Mouse (Mus musculus) neural tube, embryonic 11.5 days (tissue): ENCODE results near the gene Ppp6r2. TPM values are rescaled to one million over a fixed set of nuclear protein-coding genes. Genes with fewer than 3 reads are reported as not detected.

Experiments
- ATAC-seq: fragments of 200-750 bp; cut with Nextera tagmentation; 2 replicates; pipeline ENCODE4 v1.8.0; 2017; ENCODE audit warnings: moderate number of reproducible peaks, mild to moderate bottlenecking, moderate TSS enrichment, moderate library complexity; ENCODE audit not compliant: insufficient read depth, low FRiP score, low TSS enrichment
- DNase-seq: peaks from one replicate; pipeline ENCODE4 v3.0.0-alpha.2; 2015; ENCODE audit warnings: low spot score
- H3K27ac ChIP-seq: fragments of 300-500 bp; sonication (generic); 2 replicates; pipeline ENCODE4 v1.5.1; 2014; ENCODE audit warnings: low read depth, mild to moderate bottlenecking, low read length
- H3K27me3 ChIP-seq: fragments of 300-500 bp; sonication (generic); 2 replicates; pipeline ENCODE4 v1.6.1; 2014; ENCODE audit warnings: mild to moderate bottlenecking, low read length, mixed read lengths; ENCODE audit not compliant: control insufficient read depth, insufficient read depth
- H3K36me3 ChIP-seq: fragments of 300-500 bp; sonication (generic); 2 replicates; pipeline ENCODE4 v1.6.1; 2014; ENCODE audit warnings: mild to moderate bottlenecking, low read length, moderate library complexity, mixed read lengths; ENCODE audit not compliant: control insufficient read depth, insufficient read depth
- H3K4me1 ChIP-seq: fragments of 300-500 bp; sonication (generic); 2 replicates; pipeline ENCODE4 v1.6.1; 2014; ENCODE audit warnings: low read length, mixed read lengths; ENCODE audit not compliant: control insufficient read depth, insufficient read depth
- H3K4me2 ChIP-seq: fragments of 300-500 bp; sonication (generic); 2 replicates; pipeline ENCODE4 v1.6.1; 2014; ENCODE audit warnings: low read depth, mild to moderate bottlenecking, moderate library complexity
- H3K4me3 ChIP-seq: fragments of 300-500 bp; sonication (generic); 2 replicates; pipeline ENCODE4 v1.5.1; 2014; ENCODE audit warnings: low read depth, low read length
- H3K9ac ChIP-seq: fragments of 300-500 bp; sonication (generic); 2 replicates; pipeline ENCODE4 v1.6.1; 2014; ENCODE audit warnings: mild to moderate bottlenecking, low read length
- H3K9me3 ChIP-seq: fragments of 300-500 bp; sonication (generic); 2 replicates; pipeline ENCODE4 v1.6.1; 2016; ENCODE audit warnings: low read length; ENCODE audit not compliant: control insufficient read depth
- WGBS: fragments of 180-500 bp; shearing (Covaris S2); extraction: QIAGEN DNeasy Blood & Tissue Kit; methylation state at CpG from one replicate; pipeline ENCODE4 v1.1.7; 2014; 5-methylcytosine and 5-hydroxymethylcytosine counted together
- polyA plus RNA-seq: library from polyadenylated mRNA; unstranded; fragments of >200 nt; fragmentation: Nextera tagmentation; extraction: Ambion mirVana; gene quantifications from 2 replicates; pipeline ENCODE4 v1.2.1, GENCODE M21; 2014

Ppp6r2 gene
- polyA plus RNA-seq, 1 experiment from 2014 or later: 47.1 TPM

DNA sequence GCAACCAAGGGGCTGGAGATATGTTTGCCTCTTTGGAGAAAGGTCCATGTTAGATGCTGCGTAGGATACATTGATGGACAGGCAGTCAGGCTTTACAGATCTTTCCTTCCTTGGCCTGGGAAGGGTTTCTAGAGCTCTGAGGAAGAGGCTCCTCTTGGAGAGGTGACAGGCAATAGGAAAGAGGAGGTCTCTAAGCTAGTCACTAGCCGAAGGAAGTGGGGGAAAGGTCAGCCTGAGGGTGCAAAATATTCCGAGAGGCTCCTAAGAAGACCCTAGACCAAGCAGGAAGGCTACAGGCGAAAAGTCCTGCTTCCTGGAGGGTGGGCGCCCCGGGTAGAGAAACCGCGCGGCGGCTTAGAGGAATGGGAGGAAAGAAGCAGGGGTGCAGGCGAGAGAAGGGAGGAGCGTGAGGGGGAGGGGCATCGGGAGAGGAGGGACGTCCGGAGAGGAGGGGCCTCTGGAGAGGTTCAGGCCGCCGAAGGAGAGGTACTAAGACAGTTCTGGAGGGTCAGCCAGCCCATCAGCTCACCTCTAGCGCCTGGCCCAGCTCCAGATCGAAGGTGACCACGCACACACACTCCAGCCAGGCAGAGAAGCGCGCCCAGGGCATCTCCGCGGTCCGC, 15.6 kb upstream of the Ppp6r2 start:
- under 1% methylated on average over 25 of the region's 25 CpGs for WGBS
- no peaks in the 10 kb centered on the region for H3K9me3 ChIP-seq
- peak; percentile 89 for ATAC-seq
- H3K4me2 ChIP-seq: peak overlapping the region; percentile 51
- peaks cover 6% of the 10 kb centered on the region for H3K4me1 ChIP-seq
- H3K9ac ChIP-seq: peak overlapping the region; percentile 94
- H3K27ac ChIP-seq: peak overlapping the region; percentile 94
- H3K36me3 ChIP-seq: no peaks in the 10 kb centered on the region
- H3K4me3 ChIP-seq: peak overlapping the region; percentile 86
- peak; percentile 87 for DNase-seq
- H3K27me3 ChIP-seq: no peaks in the 10 kb centered on the region

DNA sequence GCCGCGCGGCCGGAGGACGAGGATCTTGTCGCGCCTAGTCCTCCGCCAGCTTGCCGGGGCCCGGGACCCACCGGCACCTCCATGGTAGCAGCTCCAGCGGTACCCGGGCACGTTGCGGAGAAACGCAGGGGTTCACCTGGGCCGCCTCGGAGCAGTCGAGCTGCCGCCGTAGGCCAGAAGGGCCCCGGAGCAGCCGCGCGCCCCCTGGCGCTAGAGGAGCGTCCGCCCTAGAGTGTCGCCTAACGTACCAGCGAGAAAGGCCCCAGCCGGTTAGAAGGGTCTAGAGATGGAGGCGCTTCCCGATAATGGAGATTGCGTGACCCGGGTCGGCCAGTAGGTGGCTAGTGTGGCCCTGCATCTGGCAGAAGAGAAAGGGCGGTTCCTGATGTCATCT, 15.0 kb upstream of the Ppp6r2 start, which contains the start of gene Dennd6b:
Dennd6b (minus strand) TSS at position 184 of the 394 bp plus-strand sequence.
- Histone ChIP-seq H3K4me1 (peaks cover 6% of the 10 kb centered on the region), H3K9ac (peak within 1 kb of the TSS; percentile 94), H3K4me3 (peak within 1 kb of the TSS; percentile 86), H3K9me3 (no peaks in the 10 kb centered on the region), H3K27me3 (no peaks in the 10 kb centered on the region), H3K4me2 (peak within 1 kb of the TSS; percentile 51), H3K36me3 (no peaks in the 10 kb centered on the region), H3K27ac (peak within 1 kb of the TSS; percentile 94)
- ATAC-seq (peak; percentile 96), DNase-seq (peak; percentile 97)
- WGBS: 0% methylated on average over 38 of the region's 38 CpGs

DNA sequence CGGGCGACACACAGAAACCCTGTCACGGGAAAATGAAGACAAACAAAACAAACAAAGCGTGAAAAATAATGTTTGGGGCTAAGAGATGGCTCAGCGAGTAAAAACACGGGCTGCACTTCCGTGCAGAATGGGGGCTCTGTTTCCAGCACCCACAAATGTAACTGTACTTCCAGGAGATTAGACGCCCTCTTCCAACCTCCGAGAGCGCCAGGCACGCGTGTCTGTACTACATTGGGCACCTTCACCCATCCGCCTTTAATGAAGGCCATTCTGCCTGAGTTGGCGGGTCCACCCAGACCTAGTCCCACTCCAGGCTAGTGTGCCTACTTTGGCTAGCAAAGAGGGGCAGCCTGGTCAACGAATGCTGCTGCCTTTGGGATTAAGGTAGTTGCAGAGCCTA, 14.3 kb upstream of the Ppp6r2 start:
- Histone ChIP-seq H3K36me3 (no peaks in the 10 kb centered on the region), H3K4me3 (peak overlapping the region; percentile 86), H3K9me3 (no peaks in the 10 kb centered on the region), H3K27me3 (no peaks in the 10 kb centered on the region), H3K9ac (peak overlapping the region; percentile 94), H3K4me2 (peak overlapping the region; percentile 51), H3K4me1 (peaks cover 6% of the 10 kb centered on the region), H3K27ac (no peak overlapping the region)
- DNase-seq: no peak
- ATAC-seq: no peak
- WGBS: 73% methylated on average over 15 of the region's 15 CpGs

DNA sequence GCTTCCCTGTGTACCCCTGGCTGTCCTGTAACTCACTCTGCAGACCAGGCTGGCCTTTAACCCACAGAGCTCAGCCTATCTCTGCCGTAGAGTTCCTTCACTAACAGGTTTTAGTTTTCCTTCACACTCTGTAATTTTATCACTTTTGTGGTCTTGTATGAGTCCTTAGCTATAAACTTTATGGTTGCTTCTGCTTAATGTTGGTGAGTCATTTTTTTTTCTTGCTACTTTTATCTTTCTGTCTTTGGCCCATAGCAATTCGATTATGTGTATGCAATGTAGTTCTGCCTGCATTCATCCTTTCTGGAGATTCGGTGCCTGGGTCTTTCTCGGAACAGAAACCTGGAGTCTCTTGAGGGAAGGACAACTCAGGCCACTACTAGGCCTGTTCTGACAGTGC, 3.9 kb upstream of the Ppp6r2 start:
- DNase-seq (no peak), ATAC-seq (no peak)
- no peaks in the 10 kb centered on the region for H3K27me3 ChIP-seq
- H3K36me3 ChIP-seq: no peaks in the 10 kb centered on the region
- H3K4me1 ChIP-seq: peaks cover under 1% of the 10 kb centered on the region; the same call in 1 of the 2 replicates
- no peak overlapping the region for H3K4me3 ChIP-seq
- H3K9ac ChIP-seq: no peak overlapping the region
- no peaks in the 10 kb centered on the region for H3K9me3 ChIP-seq
- WGBS: 94% methylated on average over 4 of the region's 4 CpGs
- H3K4me2 ChIP-seq: no peak overlapping the region
- H3K27ac ChIP-seq: no peak overlapping the region

DNA sequence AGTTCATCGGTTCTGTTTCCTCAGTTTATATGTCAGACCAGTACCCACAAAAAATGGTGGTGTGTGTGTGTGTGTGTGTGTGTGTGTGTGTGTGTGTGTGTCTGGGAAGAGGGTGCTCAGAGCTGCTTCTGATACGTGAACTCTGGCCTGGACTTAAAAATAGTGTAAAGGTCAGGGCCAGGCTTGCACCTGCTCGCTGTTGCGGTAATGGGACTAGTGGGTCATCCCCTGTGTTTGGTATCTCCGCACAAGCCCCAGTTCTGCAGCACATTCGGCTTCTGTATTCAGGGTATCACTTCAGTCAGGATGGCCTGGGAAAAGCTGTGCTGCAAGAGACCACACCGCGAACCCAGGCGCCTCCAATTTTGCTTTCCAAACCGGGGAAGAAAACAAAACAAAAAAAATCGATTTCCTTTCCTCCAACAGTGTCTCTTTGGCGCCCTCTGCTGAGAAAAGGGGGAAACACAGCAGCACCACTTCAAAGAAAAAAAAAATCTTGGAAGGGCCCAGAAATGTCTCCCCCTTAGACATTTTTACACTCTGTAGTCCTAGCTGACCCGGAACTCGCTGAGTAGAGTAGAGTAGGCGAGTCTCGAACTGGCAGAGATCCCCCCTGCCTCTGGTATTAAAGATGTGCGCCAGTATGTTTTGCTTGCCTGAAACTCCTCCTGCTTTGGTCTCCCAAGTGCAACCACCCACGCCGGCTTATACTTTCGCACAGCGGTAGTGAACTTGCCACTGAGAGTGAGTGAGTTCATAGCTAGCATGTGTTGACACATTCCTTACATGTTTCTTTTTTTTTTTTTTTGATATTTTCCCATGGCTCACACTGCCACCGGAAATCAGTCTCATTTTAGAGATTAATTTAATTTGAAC, 1.2 kb upstream of the Ppp6r2 start:
- Histone ChIP-seq H3K4me2 (peak overlapping the region; percentile 47), H3K4me1 (peaks cover 6% of the 10 kb centered on the region; the same call in 1 of the 2 replicates), H3K27ac (no peak overlapping the region), H3K4me3 (peak overlapping the region; percentile 22; the same call in 1 of the 2 replicates), H3K27me3 (no peaks in the 10 kb centered on the region), H3K9ac (peak overlapping the region; percentile 48; the same call in 1 of the 2 replicates), H3K36me3 (no peaks in the 10 kb centered on the region), H3K9me3 (no peaks in the 10 kb centered on the region)
- no peak for ATAC-seq
- WGBS: 25% methylated on average over 22 of the region's 22 CpGs
- DNase-seq: peak; percentile 88

DNA sequence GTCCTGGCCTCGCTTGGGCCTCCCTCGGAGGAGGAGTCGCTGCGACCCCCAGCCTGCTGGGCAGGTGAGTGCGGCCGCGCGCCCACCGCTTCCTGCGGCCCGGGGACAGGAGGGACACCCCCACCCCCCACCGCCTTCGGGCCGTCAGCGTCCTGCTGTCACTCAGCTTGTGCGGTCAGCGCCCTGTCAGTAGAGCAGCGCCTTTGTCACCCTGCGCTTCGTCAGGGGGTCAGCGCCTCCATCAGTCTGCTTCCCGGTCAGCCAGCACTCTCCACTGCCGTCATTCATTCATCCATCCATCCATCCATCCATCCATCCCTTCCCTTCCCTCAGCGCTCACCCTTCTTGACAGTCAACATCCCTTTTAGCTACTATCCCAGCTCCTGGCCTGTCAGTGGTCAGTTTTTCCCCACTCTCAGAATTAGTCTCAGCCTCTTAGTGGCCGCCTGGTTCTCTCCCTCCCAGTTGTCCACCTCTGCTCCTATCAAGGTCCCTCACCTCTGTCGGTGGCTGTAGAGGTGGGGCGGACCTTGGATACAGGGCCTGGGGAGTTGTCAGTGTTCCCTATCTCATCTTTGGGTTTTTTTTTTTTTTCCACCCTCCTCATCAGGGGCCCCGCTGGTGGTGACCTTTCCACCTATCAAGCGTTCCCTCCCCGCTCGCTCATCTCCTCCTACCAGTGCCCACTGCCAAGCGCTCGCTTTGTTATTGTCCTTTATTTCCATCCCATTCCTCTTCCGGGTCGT, 536 bp downstream of the Ppp6r2 start:
- ATAC-seq: peak; percentile 58; the same call in 1 of the 2 replicates
- Histone ChIP-seq H3K36me3 (peaks cover 6% of the 10 kb centered on the region), H3K4me3 (peak overlapping the region; percentile 95), H3K9ac (peak overlapping the region; percentile 98), H3K4me1 (peaks cover 6% of the 10 kb centered on the region; the same call in 1 of the 2 replicates), H3K4me2 (peak overlapping the region; percentile 81), H3K27me3 (no peaks in the 10 kb centered on the region), H3K27ac (peak overlapping the region; percentile 94), H3K9me3 (no peaks in the 10 kb centered on the region)
- peak; percentile 20 for DNase-seq
- WGBS: 1% methylated on average over 33 of the region's 35 CpGs

DNA sequence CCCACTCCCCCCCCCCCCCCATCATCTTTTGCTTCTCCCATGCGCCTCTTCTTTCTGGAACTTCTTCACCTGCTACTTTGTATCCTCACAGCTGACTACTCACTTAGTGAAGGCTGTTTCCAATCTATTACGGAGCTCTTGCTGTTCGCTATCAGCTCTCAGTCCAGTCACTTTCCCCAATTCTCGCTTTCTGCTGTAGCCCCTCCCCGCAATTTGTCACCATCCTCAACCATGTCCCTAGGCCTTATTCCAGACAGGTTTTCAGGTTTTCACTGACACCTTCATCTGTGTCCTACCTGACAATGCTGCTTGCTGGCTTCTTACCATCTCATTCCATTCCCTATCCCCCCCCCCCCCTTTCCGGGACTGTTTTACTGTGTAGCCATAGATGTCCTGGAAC, 1.1 kb downstream of the Ppp6r2 start:
- peak overlapping the region; percentile 81 for H3K4me2 ChIP-seq
- 50% methylated on average over 6 of the region's 6 CpGs for WGBS
- peaks cover 6% of the 10 kb centered on the region; the same call in 1 of the 2 replicates for H3K4me1 ChIP-seq
- H3K9me3 ChIP-seq: no peaks in the 10 kb centered on the region
- H3K27me3 ChIP-seq: no peaks in the 10 kb centered on the region
- H3K27ac ChIP-seq: no peak overlapping the region
- no peak for ATAC-seq
- peak overlapping the region; percentile 95 for H3K4me3 ChIP-seq
- peak overlapping the region; percentile 98 for H3K9ac ChIP-seq
- no peak for DNase-seq
- H3K36me3 ChIP-seq: peaks cover 6% of the 10 kb centered on the region

DNA sequence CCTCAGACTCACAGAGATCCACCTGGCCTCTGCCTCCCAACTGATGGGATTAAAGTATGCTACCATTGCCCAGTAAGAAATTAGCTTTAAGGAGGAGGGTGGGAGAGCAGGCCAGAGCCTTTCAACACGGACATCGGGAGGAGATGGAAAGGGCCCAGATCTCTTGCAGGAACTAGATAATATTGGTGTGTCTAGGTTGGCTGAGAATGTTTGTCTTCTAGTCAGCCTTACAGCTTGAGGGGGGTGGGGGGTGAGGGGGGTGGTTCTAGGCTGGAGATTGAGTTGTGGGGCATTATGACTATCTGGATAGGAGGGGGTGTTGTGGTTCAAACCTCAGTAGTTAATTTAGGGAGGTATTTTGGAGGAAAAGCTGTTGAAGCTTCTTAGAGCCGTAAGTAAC, 2.2 kb downstream of the Ppp6r2 start:
- H3K4me2 ChIP-seq: no peak overlapping the region
- peaks cover 6% of the 10 kb centered on the region for H3K36me3 ChIP-seq
- DNase-seq (no peak), ATAC-seq (no peak)
- H3K27me3 ChIP-seq: no peaks in the 10 kb centered on the region
- H3K9ac ChIP-seq: no peak overlapping the region
- no peaks in the 10 kb centered on the region for H3K9me3 ChIP-seq
- WGBS: 96% methylated on average over 3 of the region's 3 CpGs
- no peak overlapping the region for H3K4me3 ChIP-seq
- H3K4me1 ChIP-seq: peaks cover 6% of the 10 kb centered on the region; the same call in 1 of the 2 replicates
- H3K27ac ChIP-seq: no peak overlapping the region
